Mouse (Mus musculus): ENCODE measurements at regions not wholly inside any gene's neighbourhood (a gene's known extent, or its start where the extent isn't known, plus 50 kb on each side); places are given as distances from the start of the nearest gene placed in this dataset.
A peak's percentile ranks its signal among the peaks of the same experiment; 100 is the strongest.

GRCm38 (mm10) chr15:74461935-74462334 is 174.2 kb downstream of the Mroh4 start:
- DNase-seq (ENCODE audit: low spot score): no peak

GRCm38 (mm10) chr15:74459345-74459975 is 176.7 kb downstream of the Mroh4 start:
- peak; percentile 12 for DNase-seq (ENCODE audit: low spot score)

GRCm38 (mm10) chr15:74458940-74459339 is 177.2 kb downstream of the Mroh4 start:
- no peak for DNase-seq (ENCODE audit: low spot score)

GRCm38 (mm10) chr15:74457965-74458364 is 178.2 kb downstream of the Mroh4 start:
- DNase-seq (ENCODE audit: low spot score): no peak

- no peak for DNase-seq (ENCODE audit: low spot score)
Observed at GRCm38 (mm10) chr15:74456675-74457040, 179.5 kb downstream of the Mroh4 start.

GRCm38 (mm10) chr15:74455921-74456674 is 180.1 kb downstream of the Mroh4 start:
- DNase-seq (ENCODE audit: low spot score): no peak

GRCm38 (mm10) chr15:74454543-74454942 is 181.6 kb downstream of the Mroh4 start:
- no peak for DNase-seq (ENCODE audit: low spot score)

GRCm38 (mm10) chr15:74453810-74454209 is 182.3 kb downstream of the Mroh4 start:
- no peak for DNase-seq (ENCODE audit: low spot score)

GRCm38 (mm10) chr15:74452426-74452825 is 183.7 kb downstream of the Mroh4 start:
- DNase-seq (ENCODE audit: low spot score): no peak

GRCm38 (mm10) chr15:74441889-74442288 is 194.3 kb downstream of the Mroh4 start:
- no peak for DNase-seq (ENCODE audit: low spot score)

- DNase-seq (ENCODE audit: low spot score): no peak
Observed at GRCm38 (mm10) chr15:74426989-74427388, 209.2 kb downstream of the Mroh4 start.

GRCm38 (mm10) chr15:74423001-74423400 is 213.2 kb downstream of the Mroh4 start:
- DNase-seq (ENCODE audit: low spot score): no peak

- DNase-seq (ENCODE audit: low spot score): no peak
Observed at GRCm38 (mm10) chr15:74420550-74420949, 215.6 kb downstream of the Mroh4 start.

- DNase-seq (ENCODE audit: low spot score): no peak
Observed at GRCm38 (mm10) chr15:74418635-74419034, 217.5 kb downstream of the Mroh4 start.

- DNase-seq (ENCODE audit: low spot score): no peak
Observed at GRCm38 (mm10) chr15:74413217-74413616, 222.9 kb downstream of the Mroh4 start.

GRCm38 (mm10) chr15:74412261-74412660 is 223.9 kb downstream of the Mroh4 start:
- no peak for DNase-seq (ENCODE audit: low spot score)

- peak; percentile 28 for DNase-seq (ENCODE audit: low spot score)
Observed at GRCm38 (mm10) chr15:74411097-74411496, 225.1 kb downstream of the Mroh4 start.

GRCm38 (mm10) chr15:74404866-74405265 is 231.3 kb downstream of the Mroh4 start:
- DNase-seq (ENCODE audit: low spot score): no peak

- no peak for DNase-seq (ENCODE audit: low spot score)
Observed at GRCm38 (mm10) chr15:74401275-74401674, 234.9 kb downstream of the Mroh4 start.

GRCm38 (mm10) chr15:74396029-74396428 is 240.1 kb downstream of the Mroh4 start:
- DNase-seq (ENCODE audit: low spot score): no peak

GRCm38 (mm10) chr15:74387533-74387932 is 248.6 kb downstream of the Mroh4 start:
- DNase-seq (ENCODE audit: low spot score): no peak

- peak; percentile 69 for DNase-seq (ENCODE audit: low spot score)
Observed at GRCm38 (mm10) chr15:74382556-74382955, 253.6 kb downstream of the Mroh4 start.

GRCm38 (mm10) chr15:74379366-74379765 is 256.8 kb downstream of the Mroh4 start:
- no peak for DNase-seq (ENCODE audit: low spot score)

- no peak for DNase-seq (ENCODE audit: low spot score)
Observed at GRCm38 (mm10) chr15:74369461-74369860, 266.7 kb downstream of the Mroh4 start.
